Mouse (Mus musculus) inflammation-experienced regulatory T-cells (primary cell): ENCODE data around the gene A530016L24Rik. TPM values are rescaled to one million over a fixed set of nuclear protein-coding genes. Genes with fewer than 3 reads are reported as not detected.

Experiments used
- polyA plus RNA-seq, 2 experiments: library from polyadenylated mRNA; unstranded; fragments of 100-300 nt; shearing (Covaris generic); gene quantifications; one replicate each; pipeline ENCODE4 v1.2.1; 2017

A530016L24Rik gene
- polyA plus RNA-seq = under 1 TPM in 1 of 2 experiments, not detected in 1; 0.44 TPM

GRCm38 (mm10) chr12:112489134-112489533 lies at the start of gene A530016L24Rik:
TSS of gene A530016L24Rik (plus strand) at chr12:112489448.

GRCm38 (mm10) chr12:112516697-112517337 lies 27.6 kb downstream of the A530016L24Rik start, which contains the start of gene Tmem179:
TSS of gene Tmem179 (minus strand) at chr12:112516747.

Other genes starting within 250 kb of the A530016L24Rik start
- under 1 TPM; 0.13 to 0.81 TPM for gene Tmem179, start 27.3 kb downstream of the A530016L24Rik start, polyA plus RNA-seq
- 10 to 100 TPM; 13.0 to 22.7 TPM for gene Inf2, start 99.3 kb downstream of the A530016L24Rik start, polyA plus RNA-seq
- 1 to 10 TPM; 1.8 to 5.6 TPM for gene Adssl1, start 130.6 kb downstream of the A530016L24Rik start, polyA plus RNA-seq
- 10 to 100 TPM; 33.8 to 36.5 TPM for gene Siva1, start 155.2 kb downstream of the A530016L24Rik start, polyA plus RNA-seq
- gene Akt1, start 185.4 kb downstream of the A530016L24Rik start, polyA plus RNA-seq = 100 to 1,000 TPM; 163 to 181 TPM
- gene Zbtb42, start 189.4 kb downstream of the A530016L24Rik start, polyA plus RNA-seq = 1 to 10 TPM; 3.5 to 5.5 TPM
- 10 to 100 TPM in 1 of 2 experiments, 1 to 10 TPM in 1; 9.6 to 20.3 TPM for gene Cep170b, start 231.0 kb downstream of the A530016L24Rik start, polyA plus RNA-seq